Mouse (Mus musculus) embryonic facial prominence, embryonic 11.5 days (tissue): ENCODE data around the gene Med19. TPM values are rescaled to one million over a fixed set of nuclear protein-coding genes. Genes with fewer than 3 reads are reported as not detected.
A peak's percentile ranks its signal among the peaks of the same experiment; 100 is the strongest.

Experiments
- ATAC-seq: fragments of 200-750 bp; cut with Nextera tagmentation; replicated peaks from 2 replicates; pipeline ENCODE4 v1.8.0; 2017; ENCODE audit warnings: low read depth; ENCODE audit not compliant: insufficient number of reproducible peaks, low FRiP score, low TSS enrichment
- DNase-seq: peaks from one replicate; pipeline ENCODE4 v3.0.0-alpha.2; 2015; ENCODE audit warnings: low spot score
- H3K27ac ChIP-seq: fragments of 300-500 bp; sonication (generic); replicated peaks from 2 replicates; pipeline ENCODE4 v1.5.1; 2014; ENCODE audit warnings: mild to moderate bottlenecking, low read depth, low read length, control low read depth
- H3K27me3 ChIP-seq: fragments of 300-500 bp; sonication (generic); 2 replicates; pipeline ENCODE4 v1.6.1; 2014; ENCODE audit warnings: mild to moderate bottlenecking, low read length, moderate library complexity, mixed read lengths; ENCODE audit not compliant: control insufficient read depth, insufficient read depth
- H3K36me3 ChIP-seq: fragments of 300-500 bp; sonication (generic); replicated peaks from 2 replicates; pipeline ENCODE4 v1.6.1; 2014; ENCODE audit warnings: low read depth, mild to moderate bottlenecking, low read length, moderate library complexity, mixed read lengths; ENCODE audit not compliant: control insufficient read depth, insufficient read depth
- H3K4me1 ChIP-seq: fragments of 300-500 bp; sonication (generic); 2 replicates; pipeline ENCODE4 v1.6.1; 2014; ENCODE audit warnings: low read length, mixed read lengths; ENCODE audit not compliant: control insufficient read depth, insufficient read depth
- H3K4me2 ChIP-seq: fragments of 300-500 bp; sonication (generic); 2 replicates; pipeline ENCODE4 v1.6.1; 2014; ENCODE audit warnings: low read depth, mild to moderate bottlenecking, control low read depth, low read length, moderate library complexity
- H3K4me3 ChIP-seq: fragments of 300-500 bp; sonication (generic); 2 replicates; pipeline ENCODE4 v1.5.1; 2014; ENCODE audit warnings: low read depth, low read length, control low read depth
- H3K9ac ChIP-seq: fragments of 300-500 bp; sonication (generic); replicated peaks from 2 replicates; pipeline ENCODE4 v1.6.1; 2014; ENCODE audit warnings: mild to moderate bottlenecking, control low read depth, low read length
- H3K9me3 ChIP-seq: fragments of 300-500 bp; sonication (generic); replicated peaks from 2 replicates; pipeline ENCODE4 v1.6.1; 2016; ENCODE audit warnings: mild to moderate bottlenecking, low read length, inconsistent platforms, mixed read lengths; ENCODE audit not compliant: control insufficient read depth
- WGBS: fragments of 180-500 bp; shearing (Covaris S2); extraction: QIAGEN DNeasy Blood & Tissue Kit; methylation state at CpG from one replicate; pipeline ENCODE4 v1.1.7; 2014; 5-methylcytosine and 5-hydroxymethylcytosine counted together
- polyA plus RNA-seq: library from polyadenylated mRNA; unstranded; fragments of >200 nt; fragmentation: Nextera tagmentation; extraction: Ambion mirVana; gene quantifications from 2 replicates; pipeline ENCODE4 v1.2.1, GENCODE M21; 2014

The Med19 gene
- polyA plus RNA-seq, 1 experiment from 2014 or later = 68.2 TPM

- Histone ChIP-seq H3K4me1 (no peaks in the 10 kb centered on the region), H3K27ac (peak overlapping the region; percentile 91), H3K36me3 (no peaks in the 10 kb centered on the region), H3K4me2 (peak overlapping the region; percentile 76), H3K4me3 (peak overlapping the region; percentile 85), H3K27me3 (no peaks in the 10 kb centered on the region), H3K9ac (peak overlapping the region; percentile 89), H3K9me3 (no peaks in the 10 kb centered on the region)
- under 1% methylated on average over 33 of the region's 33 CpGs for WGBS
- ATAC-seq = peak; percentile 93
- DNase-seq = peak; percentile 92
Observed at GRCm38 (mm10) chr2:84715562-84716361, 37.6 kb downstream of the Med19 start.

- Histone ChIP-seq H3K4me2 (peak overlapping the region; percentile 76), H3K27me3 (no peaks in the 10 kb centered on the region), H3K4me1 (no peaks in the 10 kb centered on the region), H3K9ac (peak overlapping the region; percentile 89), H3K27ac (peak overlapping the region; percentile 75; the same call in 1 of the 2 replicates), H3K9me3 (no peaks in the 10 kb centered on the region), H3K36me3 (no peaks in the 10 kb centered on the region), H3K4me3 (peak overlapping the region; percentile 85)
- DNase-seq = no peak
- no peak for ATAC-seq
- WGBS = 36% methylated on average over 9 of the region's 9 CpGs
Observed at GRCm38 (mm10) chr2:84716423-84717355, 38.5 kb downstream of the Med19 start.

GRCm38 (mm10) chr2:84717357-84717756, 39.2 kb downstream of the Med19 start:
- Histone ChIP-seq H3K9ac (no peak overlapping the region), H3K4me2 (no peak overlapping the region), H3K4me3 (no peak overlapping the region), H3K4me1 (no peaks in the 10 kb centered on the region), H3K27ac (no peak overlapping the region), H3K36me3 (no peaks in the 10 kb centered on the region), H3K9me3 (no peaks in the 10 kb centered on the region), H3K27me3 (no peaks in the 10 kb centered on the region)
- no peak for ATAC-seq
- DNase-seq = no peak
- WGBS = 92% methylated on average over 4 of the region's 4 CpGs

- H3K9ac ChIP-seq = no peak overlapping the region
- no peaks in the 10 kb centered on the region for H3K27me3 ChIP-seq
- no peak overlapping the region for H3K4me3 ChIP-seq
- H3K36me3 ChIP-seq = peaks cover 4% of the 10 kb centered on the region
- no peaks in the 10 kb centered on the region for H3K4me1 ChIP-seq
- no peak overlapping the region for H3K27ac ChIP-seq
- DNase-seq = no peak
- WGBS = 100% methylated on average over 2 of the region's 2 CpGs
- no peak overlapping the region for H3K4me2 ChIP-seq
- H3K9me3 ChIP-seq = no peaks in the 10 kb centered on the region
- ATAC-seq = no peak
Observed at GRCm38 (mm10) chr2:84720718-84721117, 42.5 kb downstream of the Med19 start.

- H3K27me3 ChIP-seq = no peaks in the 10 kb centered on the region
Observed at GRCm38 (mm10) chr2:84721182-84721581, 43.0 kb downstream of the Med19 start.

GRCm38 (mm10) chr2:84723856-84724255, 45.7 kb downstream of the Med19 start:
- H3K27ac ChIP-seq = no peak overlapping the region
- DNase-seq (no peak), ATAC-seq (no peak)
- H3K4me1 ChIP-seq = no peaks in the 10 kb centered on the region
- no peak overlapping the region for H3K4me3 ChIP-seq
- 95% methylated on average over 14 of the region's 14 CpGs for WGBS
- H3K36me3 ChIP-seq = peaks cover 4% of the 10 kb centered on the region
- H3K9ac ChIP-seq = no peak overlapping the region
- no peak overlapping the region for H3K4me2 ChIP-seq
- no peaks in the 10 kb centered on the region for H3K27me3 ChIP-seq
- H3K9me3 ChIP-seq = no peaks in the 10 kb centered on the region

More at GRCm38 (mm10) chr2:84721182-84721581, 43.0 kb downstream of the Med19 start:
- Histone ChIP-seq H3K4me1 (no peaks in the 10 kb centered on the region), H3K4me2 (no peak overlapping the region), H3K36me3 (peaks cover 4% of the 10 kb centered on the region), H3K4me3 (no peak overlapping the region), H3K9me3 (no peaks in the 10 kb centered on the region), H3K9ac (no peak overlapping the region), H3K27ac (no peak overlapping the region)
- WGBS = 77% methylated on average over 3 of the region's 3 CpGs
- ATAC-seq (no peak), DNase-seq (no peak)

- H3K9ac ChIP-seq = no peak overlapping the region
- no peak overlapping the region; the same call in 1 of the 2 replicates for H3K4me3 ChIP-seq
- H3K4me1 ChIP-seq = no peaks in the 10 kb centered on the region
- no peaks in the 10 kb centered on the region for H3K27me3 ChIP-seq
- no peaks in the 10 kb centered on the region for H3K9me3 ChIP-seq
- DNase-seq (no peak), ATAC-seq (no peak)
- 95% methylated on average over 10 of the region's 10 CpGs for WGBS
- no peak overlapping the region for H3K4me2 ChIP-seq
- H3K27ac ChIP-seq = no peak overlapping the region
- H3K36me3 ChIP-seq = peaks cover 4% of the 10 kb centered on the region
Observed at GRCm38 (mm10) chr2:84725770-84726169, 47.6 kb downstream of the Med19 start.
